Mouse (Mus musculus) retina, embryonic 14.5 days (tissue): ENCODE measurements at regions not wholly inside any gene's neighbourhood (a gene's known extent, or its start where the extent isn't known, plus 50 kb on each side); places are given as distances from the start of the nearest gene placed in this dataset.

ENCODE experiments used
- DNase-seq: peaks from one replicate; pipeline ENCODE4 v3.0.0-alpha.2; 2015; ENCODE audit warnings: low spot score

- no peak for DNase-seq
These were observed 1435.0 kb downstream of the Slc22a22 start for GRCm38 (mm10) chr15:56042449-56042848.

GRCm38 (mm10) chr15:56030007-56030406, 1447.4 kb downstream of the Slc22a22 start:
- no peak for DNase-seq

- no peak for DNase-seq
These were observed 1450.1 kb downstream of the Slc22a22 start for GRCm38 (mm10) chr15:56027197-56027818.

GRCm38 (mm10) chr15:56024705-56025104, 1452.7 kb downstream of the Slc22a22 start:
- DNase-seq, result no peak

GRCm38 (mm10) chr15:56023862-56024484, 1453.5 kb downstream of the Slc22a22 start:
- DNase-seq, result no peak

- DNase-seq, result no peak
These were observed 1455.1 kb downstream of the Slc22a22 start for GRCm38 (mm10) chr15:56022315-56022714.

GRCm38 (mm10) chr15:56018141-56018540, 1459.3 kb downstream of the Slc22a22 start:
- no peak for DNase-seq

- no peak for DNase-seq
These were observed 1459.9 kb downstream of the Slc22a22 start for GRCm38 (mm10) chr15:56017561-56017960.

- no peak for DNase-seq
These were observed 1461.4 kb downstream of the Slc22a22 start for GRCm38 (mm10) chr15:56016070-56016469.

- no peak for DNase-seq
These were observed 1463.3 kb downstream of the Slc22a22 start for GRCm38 (mm10) chr15:56014059-56014620.

GRCm38 (mm10) chr15:56008603-56009174, 1468.7 kb downstream of the Slc22a22 start:
- DNase-seq, result no peak

- DNase-seq, result peak; percentile 3
These were observed 1470.0 kb downstream of the Slc22a22 start for GRCm38 (mm10) chr15:56007376-56007775.

- no peak for DNase-seq
These were observed 1472.1 kb downstream of the Slc22a22 start for GRCm38 (mm10) chr15:56005361-56005760.

GRCm38 (mm10) chr15:56003921-56004320, 1473.5 kb downstream of the Slc22a22 start:
- DNase-seq, result no peak

- DNase-seq, result no peak
These were observed 1477.8 kb downstream of the Slc22a22 start for GRCm38 (mm10) chr15:55999605-56000004.

- no peak for DNase-seq
These were observed 1479.4 kb downstream of the Slc22a22 start for GRCm38 (mm10) chr15:55997977-55998376.

- DNase-seq, result no peak
These were observed 1482.7 kb downstream of the Slc22a22 start for GRCm38 (mm10) chr15:55994680-55995079.

GRCm38 (mm10) chr15:55975843-55976242, 1501.6 kb downstream of the Slc22a22 start:
- DNase-seq, result no peak

- peak; percentile 26 for DNase-seq
These were observed 1510.6 kb downstream of the Slc22a22 start for GRCm38 (mm10) chr15:55966780-55967179.

GRCm38 (mm10) chr15:55965296-55965695, 1512.1 kb downstream of the Slc22a22 start:
- DNase-seq, result no peak

GRCm38 (mm10) chr15:55962093-55962492, 1515.3 kb downstream of the Slc22a22 start:
- no peak for DNase-seq
